ENCODE assay signal across 18 mouse cellular contexts in genomic region chr7:74709993-74710581, GRCm38 (mm10).
DNase-seq lines count a peak whose midpoint lies in the region; ATAC-seq lines count a peak whose summit lies in the region.
"Had no signal": no experiment of that assay in that cellular context is flagged by ENCODE, and none has a peak within 500 bp of the region (broad histone marks: within the 10 kb centered on the region; RNA-seq: fewer than 3 reads in every experiment).

No protein-coding gene starts in this region.

- peak; percentile 73 for ATAC-seq in hindbrain, embryonic 12.5 days (ENCODE audit: low FRiP score)
- no peak for ATAC-seq in hindbrain, embryonic 16.5 days
- ATAC-seq in forebrain, embryonic 14.5 days: peak; percentile 58; the same call in 1 of the 2 replicates
- ATAC-seq in midbrain, embryonic 14.5 days (ENCODE audit: low FRiP score, low TSS enrichment): peak; percentile 50; the same call in 1 of the 2 replicates

- H3K36me3 ChIP-seq in hindbrain, embryonic 12.5 days: no peaks in the 10 kb centered on the region
- no peaks in the 10 kb centered on the region for H3K36me3 ChIP-seq in hindbrain, embryonic 16.5 days (ENCODE audit: control insufficient read depth, insufficient read depth, low read length)
- H3K36me3 ChIP-seq in forebrain, embryonic 14.5 days (ENCODE audit: control insufficient read depth, insufficient read depth, low read length): no peaks in the 10 kb centered on the region
- H3K36me3 ChIP-seq in midbrain, embryonic 14.5 days (ENCODE audit: control insufficient read depth, insufficient read depth, low read length): no peaks in the 10 kb centered on the region
- H3K36me3 ChIP-seq: hindbrain, embryonic 15.5 days; lung, embryonic 15.5 days; stomach, embryonic 15.5 days had no signal

- peak; percentile 36 for DNase-seq in embryo, embryonic 10.5 days (ENCODE audit: low spot score)
- peak; percentile 46 for DNase-seq in forebrain, embryonic 14.5 days (ENCODE audit: low spot score)
- DNase-seq in midbrain, embryonic 14.5 days: peak; percentile 33
- no peak for DNase-seq in ovary, adult 18-20 months (ENCODE audit: low spot score)
- DNase-seq in adrenal gland, adult 18-20 months (ENCODE audit: low spot score in 2 of 2): no peak
- no peak for DNase-seq in kidney, postnatal 25 days
- DNase-seq: adrenal gland, adult 2 months; cerebellum, adult 9-11 months; kidney, adult 11 months; lung, postnatal 4 days; thymus, adult 18-20 months had no signal

- H3K4me2 ChIP-seq in hindbrain, embryonic 12.5 days (replicated peaks): no peak overlapping the region
- no peak overlapping the region for H3K4me2 ChIP-seq in hindbrain, embryonic 16.5 days (ENCODE audit: low read length)
- no peak overlapping the region for H3K4me2 ChIP-seq in forebrain, embryonic 14.5 days (ENCODE audit: low read length)
- H3K4me2 ChIP-seq in midbrain, embryonic 14.5 days (ENCODE audit: low read length): no peak overlapping the region
- H3K4me2 ChIP-seq: hindbrain, embryonic 15.5 days; lung, embryonic 15.5 days; stomach, embryonic 15.5 days had no signal

- no peaks in the 10 kb centered on the region for H3K27me3 ChIP-seq in hindbrain, embryonic 12.5 days
- H3K27me3 ChIP-seq in hindbrain, embryonic 16.5 days (replicated peaks; ENCODE audit: control insufficient read depth, insufficient read depth, low read length): no peaks in the 10 kb centered on the region
- no peaks in the 10 kb centered on the region for H3K27me3 ChIP-seq in forebrain, embryonic 14.5 days (replicated peaks; ENCODE audit: control insufficient read depth, insufficient read depth, low read length)
- no peaks in the 10 kb centered on the region for H3K27me3 ChIP-seq in midbrain, embryonic 14.5 days (ENCODE audit: control insufficient read depth, insufficient read depth, low read length)
- H3K27me3 ChIP-seq: hindbrain, embryonic 15.5 days; lung, embryonic 15.5 days; stomach, embryonic 15.5 days had no signal

- H3K27ac ChIP-seq in hindbrain, embryonic 12.5 days: no peak overlapping the region
- H3K27ac ChIP-seq in hindbrain, embryonic 16.5 days (ENCODE audit: low read depth, low read length): no peak overlapping the region
- H3K27ac ChIP-seq in forebrain, embryonic 14.5 days (ENCODE audit: low read depth, low read length): no peak overlapping the region
- no peak overlapping the region for H3K27ac ChIP-seq in midbrain, embryonic 14.5 days (replicated peaks; ENCODE audit: low read depth, low read length)
- H3K27ac ChIP-seq: hindbrain, embryonic 15.5 days; kidney, postnatal 0 days; liver, embryonic 14.5 days; lung, embryonic 15.5 days; stomach, embryonic 15.5 days had no signal

- H3K4me1 ChIP-seq in hindbrain, embryonic 12.5 days: peaks cover 10% of the 10 kb centered on the region
- H3K4me1 ChIP-seq in hindbrain, embryonic 16.5 days (ENCODE audit: control insufficient read depth, insufficient read depth, low read depth, low read length): peaks cover 7% of the 10 kb centered on the region
- peaks cover 9% of the 10 kb centered on the region for H3K4me1 ChIP-seq in forebrain, embryonic 14.5 days (ENCODE audit: control insufficient read depth, insufficient read depth, low read length)
- H3K4me1 ChIP-seq in midbrain, embryonic 14.5 days (ENCODE audit: control insufficient read depth, insufficient read depth, low read length): peaks cover 18% of the 10 kb centered on the region
- H3K4me1 ChIP-seq: lung, embryonic 15.5 days; stomach, embryonic 15.5 days had no signal

- no peak overlapping the region for H3K4me3 ChIP-seq in hindbrain, embryonic 12.5 days
- H3K4me3 ChIP-seq in hindbrain, embryonic 16.5 days (ENCODE audit: low read length): no peak overlapping the region
- no peak overlapping the region for H3K4me3 ChIP-seq in forebrain, embryonic 14.5 days (ENCODE audit: low read depth, low read length)
- H3K4me3 ChIP-seq in midbrain, embryonic 14.5 days (replicated peaks; ENCODE audit: low read depth, low read length): no peak overlapping the region
- H3K4me3 ChIP-seq: hindbrain, embryonic 15.5 days; lung, embryonic 15.5 days; stomach, embryonic 15.5 days had no signal

- no peaks in the 10 kb centered on the region for H3K9me3 ChIP-seq in hindbrain, embryonic 12.5 days (replicated peaks)
- H3K9me3 ChIP-seq in hindbrain, embryonic 16.5 days (ENCODE audit: control insufficient read depth, low read length): no peaks in the 10 kb centered on the region
- no peaks in the 10 kb centered on the region for H3K9me3 ChIP-seq in forebrain, embryonic 14.5 days (replicated peaks; ENCODE audit: control insufficient read depth, low read length)
- H3K9me3 ChIP-seq in midbrain, embryonic 14.5 days (ENCODE audit: control insufficient read depth, low read length): no peaks in the 10 kb centered on the region
- H3K9me3 ChIP-seq: hindbrain, embryonic 15.5 days; lung, embryonic 15.5 days; stomach, embryonic 15.5 days had no signal

- H3K9ac ChIP-seq in hindbrain, embryonic 12.5 days: no peak overlapping the region
- H3K9ac ChIP-seq in hindbrain, embryonic 16.5 days (ENCODE audit: low read depth, low read length): no peak overlapping the region
- no peak overlapping the region for H3K9ac ChIP-seq in forebrain, embryonic 14.5 days (ENCODE audit: low read length)
- H3K9ac ChIP-seq in midbrain, embryonic 14.5 days (replicated peaks; ENCODE audit: low read length): no peak overlapping the region
- H3K9ac ChIP-seq: hindbrain, embryonic 15.5 days; liver, embryonic 14.5 days; lung, embryonic 15.5 days; stomach, embryonic 15.5 days had no signal

- 31% methylated on average over 7 of the region's 7 CpGs for WGBS in hindbrain, embryonic 12.5 days
- 24% methylated on average over 7 of the region's 7 CpGs for WGBS in hindbrain, embryonic 16.5 days
- 16% methylated on average over 7 of the region's 7 CpGs for WGBS in forebrain, embryonic 14.5 days
- WGBS in midbrain, embryonic 14.5 days: 10% methylated on average over 7 of the region's 7 CpGs

Comparison
In these comparisons a context has a peak if more than half of its experiments do, and no peak if none do; other contexts are left out.
1. DNase-seq: peak in embryo, embryonic 10.5 days (single experiment), forebrain, embryonic 14.5 days (single experiment) and midbrain, embryonic 14.5 days (single experiment); none in ovary, adult 18-20 months (single experiment), adrenal gland, adult 18-20 months (0 of 2) and kidney, postnatal 25 days (0 of 2).